Mouse (Mus musculus) brain, embryonic 18.5 days (tissue): ENCODE measurements at regions not wholly inside any gene's neighbourhood (a gene's known extent, or its start where the extent isn't known, plus 50 kb on each side); places are given as distances from the start of the nearest gene placed in this dataset.

Experiments used
- DNase-seq: peaks from one replicate; pipeline ENCODE4 v3.0.0-alpha.2; 2012; ENCODE audit warnings: low read depth, low spot score

- no peak for DNase-seq
Observed at GRCm38 (mm10) chr4:12769092-12769491, 597.3 kb upstream of the Fam92a start.

DNA sequence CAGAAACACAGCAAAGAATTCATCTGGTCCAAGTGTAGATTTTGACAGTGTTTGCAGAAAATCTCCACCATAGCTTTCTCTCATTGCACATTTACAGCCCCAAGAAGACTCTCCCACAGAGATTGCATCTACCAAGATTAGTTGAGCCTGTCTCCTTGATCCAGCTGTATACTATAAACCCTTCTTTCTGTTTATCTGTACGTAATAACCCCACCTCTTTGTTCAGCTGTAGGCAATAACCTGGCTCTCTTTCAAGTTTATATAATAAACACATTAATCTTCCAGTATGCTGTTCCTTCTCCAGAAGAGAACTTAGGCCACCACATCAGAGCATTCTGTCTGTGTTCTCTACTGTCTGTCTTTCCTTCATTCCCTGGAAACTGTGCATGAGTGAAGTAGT, 594.9 kb upstream of the Fam92a start:
- no peak for DNase-seq

- no peak for DNase-seq
Observed at GRCm38 (mm10) chr4:12750817-12751216, 579.0 kb upstream of the Fam92a start.

DNA sequence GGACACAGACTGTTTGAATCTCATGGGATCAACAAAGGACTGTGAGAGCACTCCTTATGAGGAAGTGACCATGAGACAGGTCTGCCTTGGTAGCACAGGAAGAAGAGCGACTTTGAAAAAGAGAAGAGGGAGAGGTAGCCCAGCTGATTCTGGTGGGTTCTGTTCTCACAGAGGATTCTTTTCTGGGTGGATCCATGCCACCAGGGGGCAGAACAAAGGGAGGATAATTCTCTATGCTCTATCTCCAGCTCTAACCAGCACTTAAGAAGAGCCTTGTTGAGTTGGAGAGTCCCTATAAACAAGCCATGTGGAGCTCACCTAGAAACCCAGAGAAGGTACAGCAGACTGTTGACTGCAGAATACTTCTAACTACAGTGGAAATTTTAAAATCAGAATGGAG, 578.1 kb upstream of the Fam92a start:
- no peak for DNase-seq

- DNase-seq: no peak
Observed at GRCm38 (mm10) chr4:12743714-12744327, 572.0 kb upstream of the Fam92a start.

- DNase-seq: no peak
Observed at GRCm38 (mm10) chr4:12736411-12736810, 564.6 kb upstream of the Fam92a start.

- no peak for DNase-seq
Observed at GRCm38 (mm10) chr4:12700189-12700588, 528.4 kb upstream of the Fam92a start.

DNA sequence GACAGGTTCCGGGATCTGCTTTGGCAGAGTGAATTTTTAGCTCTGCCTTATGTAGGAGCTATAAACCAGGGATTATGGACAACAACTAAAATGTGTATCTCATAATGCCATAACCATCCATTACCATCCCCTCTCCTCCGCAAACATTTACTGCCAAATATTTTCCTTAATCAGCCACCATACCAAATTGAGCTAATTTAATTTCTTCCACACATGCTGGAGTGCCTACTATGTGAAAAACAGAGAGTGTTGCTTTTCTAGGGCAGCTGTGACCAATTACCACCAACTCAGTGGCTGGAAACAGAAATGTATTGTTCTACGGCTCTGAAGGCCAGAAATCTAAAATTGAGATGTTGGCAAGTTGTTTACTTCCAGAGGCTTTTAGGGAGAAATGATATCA, 506.0 kb upstream of the Fam92a start:
- no peak for DNase-seq

DNA sequence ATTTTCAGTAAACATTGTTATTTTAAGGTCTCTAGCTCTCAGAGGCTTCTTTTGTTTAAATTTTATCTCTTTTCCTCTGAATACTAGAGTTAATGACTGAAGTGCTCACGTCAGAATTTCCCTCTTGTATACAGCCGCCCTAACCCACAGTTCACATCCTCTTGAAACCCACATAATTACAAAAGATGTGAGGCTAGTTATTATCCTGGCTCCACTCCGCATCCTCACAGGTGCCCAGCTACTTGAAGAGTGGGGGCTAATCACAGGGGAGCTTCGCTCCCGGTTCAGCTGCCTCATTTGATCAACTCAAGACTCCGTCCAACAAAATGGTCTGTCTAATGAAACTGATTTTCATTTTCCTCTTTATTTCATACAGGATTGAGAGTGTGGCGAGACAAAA, 499.6 kb upstream of the Fam92a start:
- no peak for DNase-seq

GRCm38 (mm10) chr4:12663176-12663575, 491.4 kb upstream of the Fam92a start:
- DNase-seq: no peak

GRCm38 (mm10) chr4:12662683-12663082, 490.9 kb upstream of the Fam92a start:
- no peak for DNase-seq

GRCm38 (mm10) chr4:12659084-12659483, 487.3 kb upstream of the Fam92a start:
- DNase-seq: no peak

DNA sequence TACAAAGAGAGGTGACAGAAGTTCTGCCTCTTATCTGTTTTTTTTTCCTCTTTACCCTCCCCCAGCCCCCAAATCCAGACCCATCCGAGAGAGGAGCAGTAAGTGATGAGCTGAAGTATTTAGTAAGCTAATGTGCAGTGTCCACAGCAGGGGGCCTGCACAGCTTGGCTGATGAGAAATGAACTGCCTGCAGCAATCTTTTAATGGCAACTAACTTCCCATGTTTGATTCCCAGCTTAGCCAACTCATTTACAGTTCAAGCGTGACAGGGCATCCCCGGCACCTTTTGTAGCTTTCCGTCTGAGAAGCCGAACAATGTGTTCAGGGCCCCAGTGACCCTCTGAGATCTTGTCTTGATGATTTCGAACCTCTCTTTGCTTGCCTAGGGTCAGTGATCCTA, 486.8 kb upstream of the Fam92a start:
- no peak for DNase-seq

DNA sequence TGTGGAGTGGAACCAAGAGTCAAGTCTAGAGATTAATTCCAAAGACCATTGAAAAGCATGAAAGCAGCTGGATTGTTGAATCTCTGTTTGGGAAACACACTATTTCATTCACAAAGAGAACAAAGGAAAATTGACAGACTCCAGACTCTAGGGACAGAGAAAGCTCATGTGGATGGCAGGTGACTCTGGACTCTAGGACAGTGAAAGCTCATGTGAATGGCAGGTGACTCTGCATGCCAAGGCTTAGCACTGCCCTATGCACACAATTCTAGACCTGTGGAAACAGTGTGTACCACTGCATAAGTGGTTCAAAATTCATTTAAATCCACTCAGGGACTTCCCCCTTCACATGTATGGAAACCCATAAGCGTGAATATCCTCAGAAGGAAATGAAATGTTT, 486.0 kb upstream of the Fam92a start:
- no peak for DNase-seq

- no peak for DNase-seq
Observed at GRCm38 (mm10) chr4:12656924-12657603, 485.2 kb upstream of the Fam92a start.

- no peak for DNase-seq
Observed at GRCm38 (mm10) chr4:12655457-12656228, 483.8 kb upstream of the Fam92a start.

DNA sequence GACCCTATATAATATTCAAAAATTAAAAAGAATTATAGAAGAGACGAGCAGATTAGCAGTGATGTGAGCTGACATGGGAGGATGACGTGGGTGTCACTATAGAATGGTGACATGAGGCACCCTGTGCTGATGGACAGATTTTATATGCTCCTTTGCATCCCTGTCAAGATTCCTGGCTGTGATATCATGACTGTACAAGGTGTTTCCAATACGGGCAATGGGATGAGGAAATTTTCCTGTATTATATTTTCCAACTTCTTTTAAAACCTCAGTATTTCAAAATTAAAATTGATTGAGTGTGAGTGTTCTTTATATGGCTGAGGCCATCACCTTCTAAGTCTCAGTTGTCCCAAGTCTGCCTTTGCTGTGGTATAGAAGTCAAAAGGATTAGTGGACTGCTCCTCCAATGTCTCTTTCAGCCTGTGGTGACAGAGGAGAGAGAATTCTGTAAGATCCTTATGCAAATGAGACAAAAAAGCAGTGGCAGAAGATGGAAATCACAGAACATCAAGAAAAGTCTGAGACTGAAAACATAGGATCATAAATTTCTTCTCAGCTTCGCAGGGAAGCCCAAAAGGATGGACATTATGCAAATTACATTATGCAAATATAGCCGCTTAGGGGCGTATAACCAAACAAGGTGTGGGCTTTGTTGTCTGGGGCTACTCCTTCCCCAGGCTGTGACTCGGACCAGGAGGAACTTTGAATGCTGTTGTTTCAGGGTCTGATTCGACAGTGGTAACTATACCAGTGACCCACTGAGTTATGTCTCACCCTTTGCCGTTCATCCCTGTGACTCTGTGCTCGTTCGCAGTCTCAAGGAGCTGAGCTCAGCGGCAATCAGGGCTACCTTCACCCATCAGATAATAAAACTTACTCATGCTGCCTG, 483.0 kb upstream of the Fam92a start:
- DNase-seq: no peak

GRCm38 (mm10) chr4:12647732-12648131, 475.9 kb upstream of the Fam92a start:
- no peak for DNase-seq

DNA sequence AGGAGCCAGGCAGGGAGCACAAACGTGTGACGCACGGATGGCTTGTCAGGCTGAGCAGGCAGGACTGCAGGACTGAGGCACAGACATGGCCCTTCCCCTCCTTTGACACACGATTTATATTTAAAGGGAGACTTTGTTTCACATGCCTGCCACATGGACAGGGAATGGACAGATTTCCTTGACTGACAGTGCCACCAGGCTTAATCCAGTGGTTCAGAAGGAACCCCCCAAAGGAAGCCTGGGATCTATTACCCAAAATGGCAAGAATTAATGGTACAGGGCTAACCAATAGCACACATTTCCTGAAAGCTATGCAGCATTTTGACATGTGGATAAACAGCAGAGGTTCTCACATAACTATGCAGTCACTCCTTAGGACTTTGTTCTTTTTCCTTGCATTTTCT, 470.7 kb upstream of the Fam92a start:
- no peak for DNase-seq

DNA sequence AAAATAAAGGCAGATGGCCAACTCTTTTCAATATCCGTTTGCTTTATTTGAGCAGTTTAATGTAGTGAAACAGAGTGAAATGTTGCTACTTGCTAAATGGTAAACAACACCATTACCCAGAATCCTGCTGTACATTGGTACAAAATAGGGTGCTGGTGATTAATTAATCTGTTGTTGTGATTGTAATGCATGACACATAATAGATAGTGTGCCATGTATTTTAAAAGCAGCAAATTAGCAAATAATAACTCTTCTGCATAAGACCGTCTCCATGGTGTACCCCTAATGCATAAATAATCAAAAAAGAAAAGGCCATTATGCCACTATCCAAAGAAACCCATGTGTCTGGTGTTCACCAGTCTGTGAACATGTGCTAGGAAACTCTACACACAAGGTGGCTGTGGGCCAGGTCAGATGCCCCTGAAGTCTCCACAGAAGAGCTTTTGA, 457.6 kb upstream of the Fam92a start:
- DNase-seq: no peak

- DNase-seq: no peak
Observed at GRCm38 (mm10) chr4:12628702-12629374, 457.0 kb upstream of the Fam92a start.
